Mouse (Mus musculus) liver, embryonic 14.5 days (tissue): Measurements from ENCODE around the gene Cacng1. TPM values are rescaled to one million over a fixed set of nuclear protein-coding genes. Genes with fewer than 3 reads are reported as not detected.

Source experiments
- ATAC-seq: fragments of 200-750 bp; cut with Nextera tagmentation; 2 replicates; pipeline ENCODE4 v1.8.0; 2017; ENCODE audit warnings: moderate number of reproducible peaks, mild to moderate bottlenecking, moderate library complexity; ENCODE audit not compliant: insufficient read depth
- DNase-seq, 3 experiments: peaks; one replicate each; pipeline ENCODE4 v3.0.0-alpha.2; 2012 to 2013; ENCODE audit warnings: low read depth in 3 of 3, low spot score in 3 of 3
- H3K27ac ChIP-seq: fragments of 300-500 bp; sonication (generic); 2 replicates; pipeline ENCODE4 v1.5.1; 2014; ENCODE audit warnings: moderate library complexity, mild to moderate bottlenecking, control low read depth, inconsistent platforms
- H3K27me3 ChIP-seq: fragments of 300-500 bp; sonication (generic); 2 replicates; pipeline ENCODE4 v1.6.1; 2014; ENCODE audit warnings: mild to moderate bottlenecking, low read length, moderate library complexity; ENCODE audit not compliant: control insufficient read depth, insufficient read depth
- H3K36me3 ChIP-seq: fragments of 300-500 bp; sonication (generic); replicated peaks from 2 replicates; pipeline ENCODE4 v1.6.1; 2014; ENCODE audit warnings: low read depth; ENCODE audit not compliant: control insufficient read depth, insufficient read depth
- H3K4me1 ChIP-seq, 2 experiments: fragments of 200-500 bp in 1 of 2; fragments of 300-500 bp in 1 of 2; sonication (generic) in 1 of 2; replicated peaks; 2 replicates each; pipeline ENCODE4 v1.6.1; 2012 to 2014; ENCODE audit warnings: antibody characterized with exemption in 1 of 2, inconsistent platforms in 1 of 2, low read length in 1 of 2; ENCODE audit not compliant: control insufficient read depth in 2 of 2, insufficient read depth in 2 of 2
- H3K4me2 ChIP-seq: fragments of 300-500 bp; sonication (generic); 2 replicates; pipeline ENCODE4 v1.6.1; 2014; ENCODE audit warnings: low read depth, mild to moderate bottlenecking, control low read depth, moderate library complexity
- H3K4me3 ChIP-seq, 2 experiments: fragments of 200-500 bp in 1 of 2; fragments of 300-500 bp in 1 of 2; sonication (generic) in 1 of 2; 2 replicates each; pipeline ENCODE4 v1.5.1; 2012 to 2014; ENCODE audit warnings: low read depth in 2 of 2, low read length in 2 of 2, mild to moderate bottlenecking in 2 of 2, control low read depth in 1 of 2, inconsistent platforms in 1 of 2, moderate library complexity in 1 of 2; ENCODE audit not compliant: insufficient read depth in 1 of 2
- H3K9ac ChIP-seq: fragments of 300-500 bp; sonication (generic); replicated peaks from 2 replicates; pipeline ENCODE4 v1.6.1; 2014; ENCODE audit warnings: mild to moderate bottlenecking, control low read depth, moderate library complexity
- H3K9me3 ChIP-seq: fragments of 300-500 bp; sonication (generic); 2 replicates; pipeline ENCODE4 v1.6.1; 2016; ENCODE audit warnings: low read length, mixed read lengths; ENCODE audit not compliant: control insufficient read depth
- CTCF ChIP-seq: IDR thresholded peaks from 2 replicates; pipeline ENCODE4 v1.5.1; 2016; ENCODE audit warnings: antibody characterized with exemption, low read depth, control low read depth
- EP300 ChIP-seq: IDR thresholded peaks from 2 replicates; pipeline ENCODE4 v1.6.1; 2016; ENCODE audit warnings: antibody characterized with exemption, low read depth
- WGBS: fragments of 180-500 bp; shearing (Covaris S2); extraction: QIAGEN DNeasy Blood & Tissue Kit; methylation state at CpG from one replicate; pipeline ENCODE4 v1.1.7; 2014; ENCODE audit not compliant: insufficient replicate concordance; 5-methylcytosine and 5-hydroxymethylcytosine counted together
- polyA plus RNA-seq, 2 experiments: library from polyadenylated mRNA; depleted of rRNA in 1 of 2; stranded (reverse) in 1 of 2; unstranded in 1 of 2; fragments of >200 nt; fragmentation: Nextera tagmentation in 1 of 2; extraction: Ambion mirVana in 1 of 2; gene quantifications; 2 replicates each; pipeline versions ENCODE4 v1.2.1 to v1.2.3; 2012 to 2014

Cacng1 gene
- polyA plus RNA-seq, 2 experiments = not detected

- no peak for ATAC-seq
- no peaks in the 10 kb centered on the region for H3K4me1 ChIP-seq
- TF ChIP-seq CTCF = no peak
- no peak for TF ChIP-seq EP300
These were observed 8.3 kb downstream of the Cacng1 start for GRCm38 (mm10) chr11:107707897-107708610.

GRCm38 (mm10) chr11:107705476-107706074 is 10.7 kb downstream of the Cacng1 start:
- no peak for TF ChIP-seq EP300
- no peak for TF ChIP-seq CTCF
- H3K9me3 ChIP-seq = no peaks in the 10 kb centered on the region
- H3K36me3 ChIP-seq = no peaks in the 10 kb centered on the region
- no peaks in the 10 kb centered on the region for H3K4me1 ChIP-seq
- H3K27ac ChIP-seq = no peak overlapping the region
- no peak for ATAC-seq
- H3K4me3 ChIP-seq = no peak overlapping the region
- no peak overlapping the region for H3K9ac ChIP-seq
- WGBS = 59% methylated on average over 11 of the region's 11 CpGs
- no peaks in the 10 kb centered on the region; the same call in 1 of the 2 replicates for H3K27me3 ChIP-seq
- DNase-seq = no peak
- H3K4me2 ChIP-seq = no peak overlapping the region

More at GRCm38 (mm10) chr11:107707897-107708610, 8.3 kb downstream of the Cacng1 start:
- H3K27me3 ChIP-seq = no peaks in the 10 kb centered on the region
- H3K4me3 ChIP-seq = no peak overlapping the region
- no peaks in the 10 kb centered on the region for H3K9me3 ChIP-seq
- WGBS = 73% methylated on average over 20 of the region's 20 CpGs
- no peak overlapping the region for H3K27ac ChIP-seq
- no peak overlapping the region for H3K4me2 ChIP-seq
- H3K36me3 ChIP-seq = no peaks in the 10 kb centered on the region
- no peak overlapping the region for H3K9ac ChIP-seq
- DNase-seq = no peak

- H3K4me2 ChIP-seq = no peak overlapping the region
- no peaks in the 10 kb centered on the region; the same call in 1 of the 2 replicates for H3K27me3 ChIP-seq
- H3K4me1 ChIP-seq = no peaks in the 10 kb centered on the region
- H3K9ac ChIP-seq = no peak overlapping the region
- H3K4me3 ChIP-seq = no peak overlapping the region
- TF ChIP-seq CTCF = no peak
- TF ChIP-seq EP300 = no peak
- no peak for ATAC-seq
- H3K36me3 ChIP-seq = no peaks in the 10 kb centered on the region
- no peak overlapping the region for H3K27ac ChIP-seq
- no peak for DNase-seq
- no peaks in the 10 kb centered on the region for H3K9me3 ChIP-seq
- WGBS = 58% methylated on average over 6 of the region's 6 CpGs
These were observed 11.3 kb downstream of the Cacng1 start for GRCm38 (mm10) chr11:107705060-107705459.

- TF ChIP-seq EP300 (no peak), CTCF (no peak)
- H3K4me3 ChIP-seq = no peak overlapping the region
- DNase-seq (no peak), ATAC-seq (no peak)
- 45% methylated on average over 27 of the region's 27 CpGs for WGBS
- H3K9me3 ChIP-seq = no peaks in the 10 kb centered on the region
- H3K27me3 ChIP-seq = no peaks in the 10 kb centered on the region; the same call in 1 of the 2 replicates
- no peak overlapping the region for H3K27ac ChIP-seq
- H3K4me1 ChIP-seq = no peaks in the 10 kb centered on the region
- H3K36me3 ChIP-seq = no peaks in the 10 kb centered on the region
- no peak overlapping the region for H3K9ac ChIP-seq
- no peak overlapping the region for H3K4me2 ChIP-seq
These were observed 12.8 kb downstream of the Cacng1 start for GRCm38 (mm10) chr11:107703272-107704134.

GRCm38 (mm10) chr11:107699967-107700366 is 16.4 kb downstream of the Cacng1 start:
- no peaks in the 10 kb centered on the region for H3K9me3 ChIP-seq
- no peaks in the 10 kb centered on the region for H3K36me3 ChIP-seq
- TF ChIP-seq EP300 (no peak), CTCF (no peak)
- no peaks in the 10 kb centered on the region for H3K4me1 ChIP-seq
- H3K4me3 ChIP-seq = no peak overlapping the region
- no peaks in the 10 kb centered on the region; the same call in 1 of the 2 replicates for H3K27me3 ChIP-seq
- ATAC-seq (no peak), DNase-seq (no peak)
- 61% methylated on average over 4 of the region's 4 CpGs for WGBS
- no peak overlapping the region for H3K9ac ChIP-seq
- no peak overlapping the region for H3K27ac ChIP-seq
- no peak overlapping the region for H3K4me2 ChIP-seq
